Mouse (Mus musculus): ENCODE measurements around the gene Gm13277. TPM values are rescaled to one million over a fixed set of nuclear protein-coding genes. Genes with fewer than 3 reads are reported as not detected.
"Not testable (repeated sequence)": the region's sequence is repeated elsewhere in the genome, so short reads cannot be mapped to it uniquely, and the experiment has no call there.

Gene Gm13277
- total RNA-seq, 2 experiments from 2014 or later = not detected

DNA sequence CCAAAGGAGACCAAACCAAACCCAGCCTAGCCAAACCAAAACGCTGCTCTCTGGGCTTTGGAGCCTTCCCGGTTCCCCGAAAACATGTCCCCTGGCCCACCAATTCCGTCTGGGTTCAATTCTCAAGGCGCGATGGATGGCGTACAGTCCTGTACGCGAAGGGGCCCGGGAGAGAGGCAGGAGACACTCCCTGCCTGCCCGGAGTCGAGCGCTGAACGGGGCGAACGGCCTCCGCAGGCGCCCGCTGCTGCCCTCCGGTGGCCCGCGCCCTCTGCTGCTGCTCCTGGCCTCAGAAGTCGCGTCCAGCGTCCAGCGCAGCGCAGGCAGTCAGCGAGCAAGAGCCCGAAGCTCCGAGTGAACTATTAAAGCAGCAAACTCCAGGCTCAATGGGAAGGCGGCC lies 6.1 kb upstream of the Gm13277 start:
- not testable (repeated sequence) for DNase-seq (ENCODE audit: low spot score in 2 of 2)

DNA sequence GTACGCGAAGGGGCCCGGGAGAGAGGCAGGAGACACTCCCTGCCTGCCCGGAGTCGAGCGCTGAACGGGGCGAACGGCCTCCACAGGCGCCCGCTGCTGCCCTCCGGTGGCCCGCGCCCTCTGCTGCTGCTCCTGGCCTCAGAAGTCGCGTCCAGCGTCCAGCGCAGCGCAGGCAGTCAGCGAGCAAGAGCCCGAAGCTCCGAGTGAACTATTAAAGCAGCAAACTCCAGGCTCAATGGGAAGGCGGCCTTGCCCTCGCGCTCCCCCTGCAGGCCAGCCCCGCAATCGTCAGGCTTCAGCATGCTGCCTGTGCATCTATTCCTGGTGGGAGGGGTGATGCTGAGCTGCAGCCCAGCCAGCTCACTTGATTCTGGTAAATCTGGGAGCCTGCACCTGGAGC lies 3.0 kb upstream of the Gm13277 start, which contains the start of gene Gm13276:
Gene Gm13276, plus strand, starts transcription at position 301 of the 400 bp plus-strand sequence.
- DNase-seq (ENCODE audit: low spot score in 2 of 2) = not testable (repeated sequence)

DNA sequence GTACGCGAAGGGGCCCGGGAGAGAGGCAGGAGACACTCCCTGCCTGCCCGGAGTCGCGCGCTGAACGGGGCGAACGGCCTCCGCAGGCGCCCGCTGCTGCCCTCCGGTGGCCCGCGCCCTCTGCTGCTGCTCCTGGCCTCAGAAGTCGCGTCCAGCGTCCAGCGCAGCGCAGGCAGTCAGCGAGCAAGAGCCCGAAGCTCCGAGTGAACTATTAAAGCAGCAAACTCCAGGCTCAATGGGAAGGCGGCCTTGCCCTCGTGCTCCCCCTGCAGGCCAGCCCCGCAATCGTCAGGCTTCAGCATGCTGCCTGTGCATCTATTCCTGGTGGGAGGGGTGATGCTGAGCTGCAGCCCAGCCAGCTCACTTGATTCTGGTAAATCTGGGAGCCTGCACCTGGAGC lies 2.8 kb downstream of the Gm13277 start, which contains the start of gene Gm13278:
Gene Gm13278, plus strand, starts transcription at position 301 of the 400 bp plus-strand sequence.
- not testable (repeated sequence) for DNase-seq (ENCODE audit: low spot score in 2 of 2)

DNA sequence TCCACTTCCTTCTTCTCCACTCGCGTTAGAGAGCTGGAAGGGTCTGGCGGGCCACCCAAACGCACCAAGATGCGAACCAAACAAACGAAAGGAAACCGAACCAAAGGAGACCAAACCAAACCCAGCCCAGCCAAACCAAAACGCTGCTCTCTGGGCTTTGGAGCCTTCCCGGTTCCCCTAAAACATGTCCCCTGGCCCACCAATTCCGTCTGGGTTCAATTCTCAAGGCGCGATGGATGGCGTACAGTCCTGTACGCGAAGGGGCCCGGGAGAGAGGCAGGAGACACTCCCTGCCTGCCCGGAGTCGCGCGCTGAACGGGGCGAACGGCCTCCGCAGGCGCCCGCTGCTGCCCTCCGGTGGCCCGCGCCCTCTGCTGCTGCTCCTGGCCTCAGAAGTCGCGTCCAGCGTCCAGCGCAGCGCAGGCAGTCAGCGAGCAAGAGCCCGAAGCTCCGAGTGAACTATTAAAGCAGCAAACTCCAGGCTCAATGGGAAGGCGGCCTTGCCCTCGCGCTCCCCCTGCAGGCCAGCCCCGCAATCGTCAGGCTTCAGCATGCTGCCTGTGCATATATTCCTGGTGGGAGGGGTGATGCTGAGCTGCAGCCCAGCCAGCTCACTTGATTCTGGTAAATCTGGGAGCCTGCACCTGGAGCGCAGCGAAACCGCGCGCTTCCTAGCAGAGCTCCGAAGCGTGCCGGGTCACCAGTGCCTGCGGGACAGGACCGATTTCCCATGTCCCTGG lies 5.7 kb downstream of the Gm13277 start, which contains the start of gene Gm13275:
Gene Gm13275, plus strand, starts transcription at position 552 of the 740 bp plus-strand sequence.
- DNase-seq (ENCODE audit: low spot score in 2 of 2) = peak; percentile 34 to 37

DNA sequence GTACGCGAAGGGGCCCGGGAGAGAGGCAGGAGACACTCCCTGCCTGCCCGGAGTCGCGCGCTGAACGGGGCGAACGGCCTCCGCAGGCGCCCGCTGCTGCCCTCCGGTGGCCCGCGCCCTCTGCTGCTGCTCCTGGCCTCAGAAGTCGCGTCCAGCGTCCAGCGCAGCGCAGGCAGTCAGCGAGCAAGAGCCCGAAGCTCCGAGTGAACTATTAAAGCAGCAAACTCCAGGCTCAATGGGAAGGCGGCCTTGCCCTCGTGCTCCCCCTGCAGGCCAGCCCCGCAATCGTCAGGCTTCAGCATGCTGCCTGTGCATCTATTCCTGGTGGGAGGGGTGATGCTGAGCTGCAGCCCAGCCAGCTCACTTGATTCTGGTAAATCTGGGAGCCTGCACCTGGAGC lies 8.7 kb downstream of the Gm13277 start, which contains the start of gene Gm13279:
Gene Gm13279, plus strand, starts transcription at position 301 of the 400 bp plus-strand sequence.
- DNase-seq (ENCODE audit: low spot score in 2 of 2) = not testable (repeated sequence)

DNA sequence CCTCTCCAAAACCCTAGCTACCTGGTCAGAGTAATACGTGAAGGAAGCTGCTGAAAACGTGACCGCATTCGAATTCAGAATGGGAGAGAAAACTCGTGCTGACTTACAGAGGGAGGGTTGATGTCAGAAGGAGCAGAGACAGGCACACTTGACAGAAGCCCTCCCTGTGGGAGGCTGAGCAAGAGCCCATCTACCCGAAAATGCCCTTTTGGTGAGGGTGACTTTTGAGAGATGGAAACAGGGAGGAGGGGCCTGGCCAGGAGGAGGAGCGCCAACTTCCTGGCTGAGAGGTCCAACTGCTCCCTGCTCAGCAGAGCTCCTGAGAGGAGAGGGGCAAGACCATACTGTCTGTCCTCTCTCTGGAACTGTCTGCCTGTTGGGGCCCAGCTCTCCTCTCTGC lies 10.9 kb downstream of the Gm13277 start, which contains the start of gene Gm13285:
Gene Gm13285, plus strand, starts transcription at position 301 of the 400 bp plus-strand sequence.
- DNase-seq (ENCODE audit: low spot score in 2 of 2) = not testable (repeated sequence)

DNA sequence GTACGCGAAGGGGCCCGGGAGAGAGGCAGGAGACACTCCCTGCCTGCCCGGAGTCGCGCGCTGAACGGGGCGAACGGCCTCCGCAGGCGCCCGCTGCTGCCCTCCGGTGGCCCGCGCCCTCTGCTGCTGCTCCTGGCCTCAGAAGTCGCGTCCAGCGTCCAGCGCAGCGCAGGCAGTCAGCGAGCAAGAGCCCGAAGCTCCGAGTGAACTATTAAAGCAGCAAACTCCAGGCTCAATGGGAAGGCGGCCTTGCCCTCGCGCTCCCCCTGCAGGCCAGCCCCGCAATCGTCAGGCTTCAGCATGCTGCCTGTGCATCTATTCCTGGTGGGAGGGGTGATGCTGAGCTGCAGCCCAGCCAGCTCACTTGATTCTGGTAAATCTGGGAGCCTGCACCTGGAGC lies 14.5 kb downstream of the Gm13277 start, which contains the start of gene Gm13287:
Gene Gm13287, plus strand, starts transcription at position 301 of the 400 bp plus-strand sequence.
- not testable (repeated sequence) for DNase-seq (ENCODE audit: low spot score in 2 of 2)

DNA sequence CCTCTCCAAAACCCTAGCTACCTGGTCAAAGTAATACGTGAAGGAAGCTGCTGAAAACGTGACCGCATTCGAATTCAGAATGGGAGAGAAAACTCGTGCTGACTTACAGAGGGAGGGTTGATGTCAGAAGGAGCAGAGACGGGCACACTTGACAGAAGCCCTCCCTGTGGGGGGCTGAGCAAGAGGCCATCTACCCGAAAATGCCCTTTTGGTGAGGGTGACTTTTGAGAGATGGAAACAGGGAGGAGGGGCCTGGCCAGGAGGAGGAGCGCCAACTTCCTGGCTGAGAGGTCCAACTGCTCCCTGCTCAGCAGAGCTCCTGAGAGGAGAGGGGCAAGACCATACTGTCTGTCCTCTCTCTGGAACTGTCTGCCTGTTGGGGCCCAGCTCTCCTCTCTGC lies 16.8 kb downstream of the Gm13277 start, which contains the start of gene Gm13288:
Gene Gm13288, plus strand, starts transcription at position 301 of the 400 bp plus-strand sequence.
- DNase-seq (ENCODE audit: low spot score in 2 of 2) = not testable (repeated sequence)

DNA sequence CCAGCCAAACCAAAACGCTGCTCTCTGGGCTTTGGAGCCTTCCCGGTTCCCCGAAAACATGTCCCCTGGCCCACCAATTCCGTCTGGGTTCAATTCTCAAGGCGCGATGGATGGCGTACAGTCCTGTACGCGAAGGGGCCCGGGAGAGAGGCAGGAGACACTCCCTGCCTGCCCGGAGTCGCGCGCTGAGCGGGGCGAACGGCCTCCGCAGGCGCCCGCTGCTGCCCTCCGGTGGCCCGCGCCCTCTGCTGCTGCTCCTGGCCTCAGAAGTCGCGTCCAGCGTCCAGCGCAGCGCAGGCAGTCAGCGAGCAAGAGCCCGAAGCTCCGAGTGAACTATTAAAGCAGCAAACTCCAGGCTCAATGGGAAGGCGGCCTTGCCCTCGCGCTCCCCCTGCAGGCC lies 17.3 kb downstream of the Gm13277 start:
- DNase-seq (ENCODE audit: low spot score in 2 of 2) = not testable (repeated sequence)

DNA sequence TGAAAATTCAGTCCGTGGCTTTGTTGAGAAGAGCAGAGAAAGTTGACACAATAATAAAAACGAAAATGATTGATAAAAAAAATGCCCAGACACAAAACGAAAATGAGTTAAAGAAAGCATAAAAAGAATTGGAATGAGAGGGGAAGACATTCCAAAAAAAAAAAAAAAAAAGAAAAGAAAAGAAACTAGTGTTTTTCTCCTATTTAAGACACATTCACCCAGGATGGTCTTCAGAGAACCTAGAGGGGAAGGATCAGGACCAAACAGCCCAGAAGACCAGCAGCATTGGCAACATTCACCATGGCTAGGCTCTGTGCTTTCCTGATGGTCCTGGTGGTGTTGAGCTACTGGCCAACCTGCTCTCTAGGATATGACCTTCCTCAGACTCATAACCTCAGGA lies 27.5 kb downstream of the Gm13277 start, which contains the start of gene Ifna7:
Gene Ifna7, plus strand, starts transcription at position 301 of the 400 bp plus-strand sequence.
- DNase-seq (ENCODE audit: low spot score in 2 of 2) = no peak

DNA sequence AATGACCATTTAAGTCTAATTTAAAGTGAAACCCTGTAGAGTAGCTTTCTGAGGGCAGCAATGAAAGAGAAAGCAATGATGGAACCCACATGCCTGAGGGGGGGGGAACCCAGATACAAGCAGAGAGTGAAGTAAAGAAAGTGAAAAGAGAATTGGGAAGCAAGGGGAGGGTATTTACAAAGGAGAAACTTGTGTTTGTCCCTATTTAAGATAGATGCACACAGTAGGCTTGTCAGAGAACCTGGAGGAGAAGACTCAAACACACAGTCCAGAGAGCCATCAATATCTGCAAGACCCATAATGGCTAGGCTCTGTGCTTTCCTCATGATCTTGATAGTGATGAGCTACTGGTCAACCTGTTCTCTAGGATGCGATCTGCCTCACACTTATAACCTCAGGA lies 31.2 kb downstream of the Gm13277 start, which contains the start of gene Ifna11:
Gene Ifna11, plus strand, starts transcription at position 301 of the 400 bp plus-strand sequence.
- DNase-seq (ENCODE audit: low spot score in 2 of 2) = no peak

DNA sequence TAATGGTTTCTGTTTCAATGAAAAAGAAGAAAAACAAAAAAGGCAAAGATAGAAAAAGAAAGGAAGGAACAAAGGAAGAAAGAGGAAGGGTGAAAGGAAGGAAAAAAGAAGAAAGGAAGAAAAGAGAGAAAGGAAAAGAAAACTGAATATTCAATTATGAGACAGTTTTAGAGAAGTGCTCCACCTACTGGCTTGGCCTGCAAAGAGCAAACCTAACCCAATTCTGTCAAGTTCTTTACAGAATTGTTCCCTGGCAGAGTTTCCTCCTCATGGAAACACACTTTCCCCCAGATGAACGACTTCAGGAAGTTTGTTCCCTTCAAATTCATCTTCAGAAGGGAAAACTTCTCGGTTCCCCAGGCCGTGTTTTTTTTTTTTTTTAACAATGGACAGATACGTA lies 34.6 kb downstream of the Gm13277 start:
- no peak for DNase-seq (ENCODE audit: low spot score in 2 of 2)

DNA sequence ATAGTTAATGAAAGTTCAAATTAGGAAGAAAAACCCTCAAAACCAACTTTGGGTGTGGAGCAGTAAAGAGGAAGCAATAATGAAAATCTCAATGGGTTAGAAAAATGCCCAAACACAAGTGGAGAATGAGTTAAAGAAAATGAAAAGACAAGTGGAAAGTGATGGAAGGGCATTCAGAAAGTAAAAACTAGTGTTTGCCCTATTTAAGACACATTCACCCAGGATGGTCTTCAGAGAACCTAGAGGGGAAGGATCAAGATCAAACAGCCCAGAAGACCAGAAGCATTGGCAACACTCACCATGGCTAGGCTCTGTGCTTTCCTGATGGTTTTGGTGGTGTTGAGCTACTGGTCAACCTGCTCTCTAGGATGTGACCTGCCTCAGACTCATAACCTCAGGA lies 38.7 kb downstream of the Gm13277 start, which contains the start of gene Ifna6:
Gene Ifna6, plus strand, starts transcription at position 301 of the 400 bp plus-strand sequence.
- not testable (repeated sequence) for DNase-seq (ENCODE audit: low spot score in 2 of 2)

DNA sequence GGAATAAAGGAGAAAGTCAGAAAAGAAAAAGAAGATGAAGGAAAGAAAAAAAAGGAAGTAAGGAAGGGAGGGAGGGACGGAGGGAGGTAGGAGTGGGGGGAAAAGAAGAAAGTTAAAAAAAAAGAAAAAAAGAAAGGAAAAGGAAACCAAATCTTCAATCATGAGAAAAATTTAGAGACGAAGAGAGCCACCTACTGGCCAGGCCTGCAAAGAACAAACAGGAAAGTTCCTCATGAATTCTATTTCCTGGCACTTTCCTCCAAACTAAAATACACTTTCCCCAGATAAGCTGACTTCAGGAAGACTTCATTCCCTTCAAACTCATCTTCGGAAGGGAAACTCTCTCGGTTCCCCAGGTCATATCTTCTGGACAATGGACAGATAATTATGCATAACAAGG lies 42.1 kb downstream of the Gm13277 start:
- no peak for DNase-seq (ENCODE audit: low spot score in 2 of 2)

DNA sequence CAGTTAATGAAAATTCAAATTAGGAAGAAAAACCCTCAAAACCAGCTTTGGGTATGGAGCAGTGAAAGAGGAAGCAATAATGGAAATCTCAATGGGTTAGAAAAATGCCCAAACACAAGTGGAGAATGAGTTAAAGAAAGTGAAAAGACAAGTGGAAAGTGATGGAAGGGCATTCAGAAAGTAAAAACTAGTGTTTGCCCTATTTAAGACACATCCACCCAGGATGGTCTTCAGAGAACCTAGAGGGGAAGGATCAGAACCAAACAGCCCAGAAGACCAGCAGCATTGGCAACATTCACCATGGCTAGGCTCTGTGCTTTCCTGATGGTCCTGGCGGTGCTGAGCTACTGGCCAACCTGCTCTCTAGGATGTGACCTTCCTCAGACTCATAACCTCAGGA lies 46.8 kb downstream of the Gm13277 start, which contains the start of gene Ifna5:
Gene Ifna5, plus strand, starts transcription at position 301 of the 400 bp plus-strand sequence.
- DNase-seq (ENCODE audit: low spot score in 2 of 2) = not testable (repeated sequence)

Other genes with a start within 250 kb of the Gm13277 start
- not detected for gene Ifna15, start 230.4 kb upstream of the Gm13277 start, total RNA-seq (2021)
- not detected for gene Ifna14, start 216.8 kb upstream of the Gm13277 start, total RNA-seq (2021)
- not detected for gene Ifna9, start 196.2 kb upstream of the Gm13277 start, total RNA-seq (2021)
- not detected for gene Ifna12, start 185.3 kb upstream of the Gm13277 start, total RNA-seq (2021)
- not detected for gene C87499, start 154.2 kb upstream of the Gm13277 start, total RNA-seq (2021)
- not detected for gene Ifna13, start 144.2 kb upstream of the Gm13277 start, total RNA-seq (2021)
- gene Ifna16, start 111.7 kb upstream of the Gm13277 start, total RNA-seq (2021) = not detected
- gene Ifna2, start 104.7 kb upstream of the Gm13277 start, total RNA-seq (2021) = not detected
- not detected for gene Ifnab, start 97.3 kb upstream of the Gm13277 start, total RNA-seq (2021)
- gene Gm26566, start 66.8 kb upstream of the Gm13277 start, total RNA-seq (2021) = under 1 TPM; 0.31 to 0.48 TPM
- 10 to 100 TPM; 85.2 to 88.5 TPM for gene Klhl9, start 66.2 kb upstream of the Gm13277 start, total RNA-seq (2021)
- not detected for gene Gm13271, start 33.8 kb upstream of the Gm13277 start, total RNA-seq (2021)
- gene Gm13283, start 28.5 kb upstream of the Gm13277 start, total RNA-seq (2021) = not detected
- gene Gm13290, start 14.8 kb upstream of the Gm13277 start, total RNA-seq (2021) = not detected
- not detected for gene Gm13289, start 11.7 kb upstream of the Gm13277 start, total RNA-seq (2021)
- not detected for gene Gm13272, start 8.8 kb upstream of the Gm13277 start, total RNA-seq (2021)
- gene Ifnz, start 6.5 kb upstream of the Gm13277 start, total RNA-seq (2021) = not detected
- not detected for gene Gm13276, start 2.9 kb upstream of the Gm13277 start, total RNA-seq (2021)
- not detected for gene Gm13278, start 2.9 kb downstream of the Gm13277 start, total RNA-seq (2021)
- not detected for gene Gm13275, start 5.9 kb downstream of the Gm13277 start, total RNA-seq (2021)
- gene Gm13279, start 8.8 kb downstream of the Gm13277 start, total RNA-seq (2021) = not detected
- under 1 TPM in 1 of 2 experiments, not detected in 1; 0.50 TPM for gene Gm13285, start 11.0 kb downstream of the Gm13277 start, total RNA-seq (2021)
- gene Gm13287, start 14.6 kb downstream of the Gm13277 start, total RNA-seq (2021) = not detected
- not detected for gene Gm13288, start 16.9 kb downstream of the Gm13277 start, total RNA-seq (2021)
- not detected for gene Ifna7, start 27.6 kb downstream of the Gm13277 start, total RNA-seq (2021)
- not detected for gene Ifna11, start 31.3 kb downstream of the Gm13277 start, total RNA-seq (2021)
- not detected for gene Ifna6, start 38.8 kb downstream of the Gm13277 start, total RNA-seq (2021)
- not detected for gene Ifna5, start 46.9 kb downstream of the Gm13277 start, total RNA-seq (2021)
- gene Ifna4, start 53.2 kb downstream of the Gm13277 start, total RNA-seq (2021) = not detected
- gene Ifna1, start 61.5 kb downstream of the Gm13277 start, total RNA-seq (2021) = not detected
- not detected for gene Ifne, start 91.6 kb downstream of the Gm13277 start, total RNA-seq (2021)